Mouse (Mus musculus): ENCODE measurements around the gene C1qtnf6.

DNA sequence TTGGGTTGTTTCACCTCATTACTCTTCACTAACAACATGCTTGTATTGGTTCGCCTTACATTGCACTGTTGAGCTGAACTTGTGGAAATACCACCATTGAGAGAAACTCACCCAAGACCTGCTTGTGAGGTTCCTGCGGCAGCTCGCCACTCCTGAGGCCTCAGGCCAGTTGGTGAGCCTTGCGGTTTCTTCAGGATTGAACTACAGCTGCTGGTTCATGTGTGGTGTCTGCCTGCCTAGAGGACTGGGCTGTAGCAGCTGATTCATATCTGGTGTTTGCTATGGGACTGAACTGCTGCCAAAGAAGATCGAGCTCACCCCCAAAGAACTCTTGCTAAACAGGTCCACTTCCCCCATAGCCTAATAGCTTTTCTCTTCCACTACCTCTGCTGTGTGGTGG, 26.4 kb downstream of the C1qtnf6 start:
- no peak for TF ChIP-seq CTCF (IDR thresholded peaks at IDR 0.05; ENCODE audit: low read depth, low read length)
- TF ChIP-seq POLR2A (IDR thresholded peaks at IDR 0.05; ENCODE audit: borderline replicate concordance, low read depth, low read length), result no peak

All from bone marrow macrophage, adult 2 months (primary cell).